Mouse (Mus musculus): ENCODE measurements around the gene Mast4.

GRCm38 (mm10) chr13:102905361-102905950 is 428.8 kb downstream of the Mast4 start:
- TF ChIP-seq POLR2A (IDR thresholded peaks at IDR 0.05; ENCODE audit: control insufficient read depth in 1 of 2, insufficient read depth in 1 of 2, low read depth in 1 of 2, low read length in 2 of 2, poor library complexity in 1 of 2) (0 out of 4 replicates have a peak, but pooled peaks of 1 of the 2 experiments have one; percentile 5), CHD2 (IDR thresholded peaks at IDR 0.05; ENCODE audit: low read length) (no peak), SMC3 (IDR thresholded peaks at IDR 0.05; ENCODE audit: low read depth, low read length) (no peak)

Data from MEL (cell line).